Mouse (Mus musculus) urinary bladder, postnatal 25 days (tissue): ENCODE measurements around the gene Arhgef26.

Experiments used
- DNase-seq: peaks from one replicate; pipeline ENCODE4 v3.0.0; 2022; ENCODE audit warnings: low spot score

Arhgef26 gene

DNA sequence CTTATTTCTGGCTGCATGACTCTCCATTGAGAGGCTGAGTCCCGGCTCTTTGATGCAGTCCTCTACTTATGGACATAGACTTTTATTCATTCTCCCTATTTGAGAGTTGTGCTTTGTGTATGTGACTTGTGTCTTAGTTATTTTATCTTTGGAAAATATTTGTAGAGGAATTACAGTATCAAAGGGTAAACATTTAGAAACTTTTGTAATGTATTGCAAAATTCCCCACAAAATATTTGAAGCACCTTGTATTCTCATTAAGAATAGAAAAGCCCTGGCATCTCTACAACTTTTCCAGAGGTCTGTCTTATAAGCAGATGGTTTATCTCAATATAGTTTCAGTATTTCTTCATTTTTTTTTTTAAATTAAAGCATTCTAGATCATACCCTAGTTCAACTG lies 44.7 kb downstream of the Arhgef26 start:
- DNase-seq: no peak

DNA sequence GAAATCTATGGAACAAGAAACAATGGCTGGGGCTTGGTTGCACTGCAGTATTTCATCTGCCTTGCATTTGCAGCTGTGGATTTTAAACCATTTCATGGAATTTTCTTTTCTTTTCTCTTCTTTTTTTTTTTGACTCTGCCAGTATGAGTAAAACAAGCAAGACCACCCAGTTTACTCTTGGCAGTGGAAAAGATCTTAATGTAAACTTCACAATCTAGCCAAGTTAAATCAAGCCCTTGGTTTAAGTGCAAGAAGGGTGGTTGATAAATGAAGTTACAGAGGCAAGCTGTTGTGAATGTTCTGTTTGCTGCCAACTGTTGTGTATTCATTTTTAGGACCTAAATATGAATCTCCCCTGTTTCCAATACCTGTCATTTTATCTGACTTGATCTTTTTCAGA lies 54.5 kb downstream of the Arhgef26 start:
- DNase-seq: no peak

DNA sequence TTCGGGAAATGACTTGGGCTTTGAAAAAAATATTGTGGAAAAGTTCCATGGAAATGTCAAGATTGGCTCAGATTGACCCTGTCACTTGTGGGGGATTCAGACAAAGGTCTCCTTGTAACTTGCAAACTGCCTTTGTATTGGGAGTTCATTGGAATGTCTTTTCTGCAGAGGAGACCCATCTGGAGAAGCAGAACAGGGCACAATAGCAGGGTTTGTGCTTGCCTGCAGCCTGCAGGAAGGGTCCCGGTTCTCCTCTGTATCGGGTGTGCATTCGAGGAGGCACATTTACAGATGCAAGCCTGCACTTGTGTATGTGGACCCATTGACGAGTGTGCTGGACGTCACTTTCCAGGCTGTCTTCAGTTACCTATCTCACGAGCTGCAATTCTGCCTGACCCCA lies 56.1 kb downstream of the Arhgef26 start:
- no peak for DNase-seq

DNA sequence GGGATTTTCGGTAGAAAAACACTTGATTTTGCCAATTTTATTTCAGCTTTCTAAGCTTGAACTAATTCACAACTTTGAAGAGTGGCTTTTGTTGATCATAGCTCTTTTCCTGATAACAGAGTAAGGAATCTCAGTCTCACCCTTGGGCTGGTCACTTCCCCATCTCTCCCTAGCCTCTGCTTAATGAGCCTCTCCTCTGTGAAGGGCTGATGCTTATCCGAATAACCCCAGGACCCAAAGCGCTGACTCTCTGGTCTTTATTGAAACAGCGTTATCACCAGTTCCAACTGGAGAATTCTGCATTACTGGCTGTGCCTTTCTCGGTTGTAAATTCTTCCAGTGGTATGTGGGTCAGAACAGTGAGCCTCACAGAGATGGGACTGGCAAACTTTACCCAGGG lies 57.2 kb downstream of the Arhgef26 start:
- DNase-seq: no peak

DNA sequence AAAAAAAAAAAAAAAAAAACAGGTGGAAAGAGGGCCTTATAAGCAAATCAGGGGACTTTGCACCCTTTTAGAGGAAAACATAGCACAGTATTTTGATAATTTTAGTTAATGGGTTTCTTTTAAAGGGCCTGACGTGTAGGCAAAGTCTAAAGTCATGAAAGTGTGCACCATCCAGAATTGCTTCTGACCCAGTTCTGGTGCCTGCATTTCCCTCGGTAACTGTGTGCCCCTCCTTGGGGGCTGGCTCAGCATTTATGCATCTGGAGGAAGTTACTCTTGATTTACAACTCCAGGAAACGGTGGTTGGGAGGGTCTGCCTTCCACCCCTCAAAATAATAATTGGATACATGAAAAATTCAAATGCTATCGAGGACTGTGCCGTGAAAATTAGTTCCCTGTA lies 58.0 kb downstream of the Arhgef26 start:
- no peak for DNase-seq

DNA sequence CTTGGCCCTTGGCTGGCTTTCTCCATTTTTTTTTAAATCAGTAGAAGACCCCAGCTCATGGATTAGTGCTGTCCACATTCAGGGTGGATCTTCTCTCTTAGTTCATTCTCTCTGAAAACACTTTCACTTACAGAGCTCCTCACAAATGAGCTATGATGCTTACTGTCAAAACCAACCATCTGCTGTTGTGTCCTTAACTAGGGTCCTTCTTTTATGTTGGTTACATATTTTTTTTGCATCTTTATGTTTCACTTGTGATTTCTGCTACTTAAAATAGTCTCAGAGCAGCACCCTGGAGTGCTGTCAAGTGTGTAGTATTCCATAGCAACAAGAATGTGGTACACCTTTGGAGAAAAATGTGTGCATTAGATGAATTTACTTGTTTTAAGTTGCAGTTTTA lies 60.0 kb downstream of the Arhgef26 start:
- DNase-seq: no peak

DNA sequence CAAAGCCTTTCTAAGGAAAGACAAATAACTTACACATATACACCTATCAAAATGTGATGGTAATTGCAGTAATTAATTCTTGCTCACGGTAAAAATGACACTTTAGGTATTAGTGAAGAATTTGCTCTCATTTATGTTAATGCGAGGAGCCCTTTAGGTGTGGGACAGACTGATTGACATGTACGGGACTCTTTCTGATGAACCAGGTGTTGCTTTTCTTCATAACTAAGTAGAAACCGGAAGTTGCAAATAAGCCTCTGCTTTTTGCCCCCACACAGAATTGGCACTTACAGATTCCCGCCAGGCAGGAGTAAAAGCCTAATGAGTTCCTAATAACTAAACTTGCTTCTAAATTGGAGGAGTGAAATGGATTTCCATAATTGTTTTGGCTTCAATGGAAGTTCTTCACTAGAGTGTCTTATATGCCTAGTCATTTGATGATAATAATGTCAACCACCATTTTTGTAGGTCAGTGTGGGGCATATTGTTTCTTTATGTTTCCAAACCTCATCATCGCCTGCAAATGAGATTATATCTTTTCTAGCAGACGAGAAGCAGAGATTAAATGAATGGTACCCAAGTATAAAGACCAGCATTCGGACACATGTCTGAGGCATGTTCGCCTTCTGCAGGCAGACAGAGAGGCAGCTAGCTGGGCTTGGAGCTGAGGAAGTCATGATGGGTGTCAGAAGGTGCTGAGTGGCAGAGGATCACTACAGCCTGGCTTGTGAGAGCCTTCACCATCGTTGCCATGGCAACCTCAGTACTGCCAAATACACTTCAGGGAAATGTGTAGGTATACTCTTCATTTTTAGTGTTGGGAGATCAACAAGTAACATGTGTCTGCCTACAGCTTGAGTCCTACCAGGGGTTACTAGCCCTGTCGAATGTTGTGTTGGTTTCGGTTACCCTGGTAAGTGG lies 61.9 kb downstream of the Arhgef26 start:
- DNase-seq: no peak

DNA sequence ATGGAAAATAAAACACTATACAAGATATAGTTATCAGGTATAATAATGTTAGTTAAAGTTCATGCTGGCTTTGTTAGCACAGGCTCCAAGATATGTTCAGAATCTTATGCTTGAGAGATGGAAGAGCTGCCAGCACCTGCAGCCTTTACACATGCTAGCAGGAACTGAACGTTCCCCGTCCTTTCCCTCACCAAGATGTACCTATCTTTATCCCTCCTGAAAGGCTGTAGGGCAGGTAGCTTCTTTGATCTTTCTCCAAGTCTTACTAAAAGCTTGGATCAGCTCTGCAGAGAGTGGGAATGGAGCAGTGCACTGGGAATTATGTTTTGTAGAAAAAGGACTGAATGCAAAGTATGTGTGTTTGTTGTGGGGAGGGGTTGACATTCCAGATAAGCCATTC lies 64.3 kb downstream of the Arhgef26 start:
- DNase-seq: no peak

DNA sequence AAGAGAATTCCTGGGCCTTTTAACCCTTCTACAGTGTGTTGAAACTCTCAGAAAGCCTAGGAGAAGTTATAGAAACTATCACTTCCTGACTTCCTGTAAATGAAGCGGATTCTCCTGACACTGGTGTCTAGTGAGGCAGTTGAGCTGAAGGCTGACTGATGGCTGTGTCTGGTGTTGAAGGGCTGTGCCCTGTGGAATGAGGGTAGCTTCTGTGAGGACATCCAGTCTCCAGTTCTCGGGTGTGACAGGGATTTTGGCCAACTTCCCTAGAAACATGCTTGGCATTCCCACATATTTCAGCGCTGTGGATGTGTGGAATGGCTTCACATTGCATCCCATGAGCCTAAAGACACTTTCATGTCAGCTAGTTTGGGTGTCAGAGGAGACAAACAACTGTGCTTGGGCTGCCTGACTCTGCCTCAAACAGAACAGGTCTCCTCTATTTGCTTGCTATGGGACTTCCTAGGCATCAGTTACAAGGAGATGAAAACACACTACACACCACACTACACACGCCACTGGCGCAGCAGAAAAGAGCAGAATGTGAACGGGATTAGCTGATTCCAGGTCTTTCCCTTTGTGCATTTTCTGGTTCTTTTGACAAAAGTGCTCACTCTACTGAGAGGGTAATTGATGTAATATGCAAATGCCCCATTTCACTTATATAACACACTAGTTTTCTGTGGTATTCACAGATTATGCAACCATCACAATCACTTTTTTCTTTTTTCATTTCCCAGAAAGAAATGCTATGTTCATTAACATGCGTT lies 66.5 kb downstream of the Arhgef26 start:
- no peak for DNase-seq

DNA sequence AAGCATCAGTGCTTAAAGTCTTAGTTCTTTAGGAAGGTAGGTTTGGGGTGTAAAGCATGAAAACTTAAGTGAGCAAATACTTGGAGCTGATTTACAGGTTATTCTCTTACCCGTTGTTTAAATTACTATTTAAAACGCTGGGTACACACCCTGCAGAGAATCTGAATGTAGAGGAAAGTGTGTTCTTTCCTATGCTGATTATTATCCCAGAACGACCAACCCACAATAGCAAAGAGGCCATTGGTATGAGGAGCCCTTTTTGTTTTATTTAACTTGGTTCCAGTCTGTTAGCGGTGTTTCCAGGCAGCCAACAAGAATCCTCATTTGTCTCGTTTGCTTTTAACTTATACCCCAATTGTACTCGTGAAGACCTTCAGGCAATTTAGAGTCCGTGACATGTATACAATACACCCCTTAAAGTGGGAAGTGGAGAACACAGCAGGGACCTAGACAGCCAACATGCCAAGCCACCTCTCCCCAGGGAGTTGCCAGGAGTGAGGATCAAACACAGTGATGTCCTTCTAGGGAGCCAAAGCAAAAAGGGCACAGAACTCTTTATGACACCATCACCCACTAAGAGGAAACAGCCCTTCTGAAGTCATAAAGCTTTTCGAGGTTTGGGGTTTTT lies 71.5 kb downstream of the Arhgef26 start:
- DNase-seq: no peak

DNA sequence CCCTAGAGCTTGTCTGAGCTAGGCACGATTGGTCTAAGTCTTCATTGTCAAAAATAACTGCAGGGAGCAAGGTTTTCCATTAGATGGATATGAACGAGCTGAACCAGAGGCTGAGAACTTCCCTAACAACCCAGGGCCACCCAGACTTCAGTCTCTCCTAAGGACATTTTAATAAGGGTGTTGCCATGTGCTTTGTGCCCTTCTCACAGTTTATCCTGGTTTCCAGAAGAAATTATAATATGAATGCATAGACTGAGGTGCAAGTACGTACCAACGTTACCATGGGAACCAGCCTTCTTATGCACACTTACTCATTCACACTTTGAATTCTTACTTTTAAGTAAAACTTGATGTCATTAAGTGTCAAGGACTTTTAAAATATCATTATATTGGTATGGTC lies 72.3 kb downstream of the Arhgef26 start:
- no peak for DNase-seq

DNA sequence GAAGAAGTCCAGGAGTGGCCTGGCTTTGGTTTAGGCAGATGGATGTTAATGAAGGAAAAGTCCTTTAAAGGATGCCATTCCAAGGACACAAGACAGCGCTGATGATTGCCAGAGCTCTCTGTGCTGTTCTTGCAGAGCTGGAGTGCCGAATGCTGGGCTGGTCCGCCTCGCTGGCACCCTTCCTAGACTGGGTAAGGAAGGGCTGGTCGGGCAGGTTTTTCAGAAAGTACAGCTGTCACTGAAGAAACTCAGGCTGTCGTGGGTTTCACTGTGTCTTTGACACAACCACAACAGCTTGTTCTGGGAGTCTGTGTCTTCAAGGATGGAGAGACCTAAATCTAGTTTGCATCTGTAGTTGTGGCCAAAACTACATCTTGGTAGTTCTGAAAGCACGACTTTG lies 74.6 kb downstream of the Arhgef26 start:
- DNase-seq: peak; percentile 59

DNA sequence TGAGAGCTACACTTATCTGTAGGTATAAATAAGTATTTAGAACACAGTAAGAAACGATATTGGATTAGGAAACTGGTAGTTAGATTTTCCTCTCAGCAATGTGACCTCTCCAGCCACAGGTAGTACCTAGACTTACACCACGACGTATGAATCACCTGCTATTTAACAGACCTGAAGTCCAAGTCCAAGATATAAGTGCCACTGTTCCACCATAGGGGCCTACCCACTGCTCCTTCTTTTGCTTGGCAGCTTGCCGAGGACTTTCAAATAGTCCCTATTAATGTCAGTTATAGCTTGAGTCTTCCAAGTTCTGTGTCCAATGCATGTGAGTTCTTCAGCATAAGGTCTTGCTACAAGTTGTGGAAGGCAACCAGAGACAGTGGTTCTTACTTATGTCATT lies 76.8 kb downstream of the Arhgef26 start:
- DNase-seq: no peak

DNA sequence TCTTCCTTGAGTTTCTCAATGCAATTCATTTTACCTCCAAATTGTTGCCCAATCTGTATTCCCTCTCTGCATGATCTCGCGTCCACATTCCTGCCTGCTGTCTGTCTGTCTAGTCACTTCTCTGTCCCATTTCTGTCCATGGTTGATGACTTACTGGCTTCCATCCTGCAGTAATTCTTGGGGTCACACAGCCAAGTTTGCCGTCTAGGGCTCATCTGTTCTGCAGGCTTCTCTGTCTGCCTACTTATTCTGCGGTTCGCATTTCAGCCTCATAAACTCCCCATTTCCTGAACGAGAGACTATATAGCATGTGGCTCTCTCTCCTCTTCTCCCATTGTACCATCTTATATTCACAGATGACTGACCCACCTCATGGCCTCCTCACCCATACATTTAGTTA lies 79.3 kb downstream of the Arhgef26 start:
- no peak for DNase-seq

DNA sequence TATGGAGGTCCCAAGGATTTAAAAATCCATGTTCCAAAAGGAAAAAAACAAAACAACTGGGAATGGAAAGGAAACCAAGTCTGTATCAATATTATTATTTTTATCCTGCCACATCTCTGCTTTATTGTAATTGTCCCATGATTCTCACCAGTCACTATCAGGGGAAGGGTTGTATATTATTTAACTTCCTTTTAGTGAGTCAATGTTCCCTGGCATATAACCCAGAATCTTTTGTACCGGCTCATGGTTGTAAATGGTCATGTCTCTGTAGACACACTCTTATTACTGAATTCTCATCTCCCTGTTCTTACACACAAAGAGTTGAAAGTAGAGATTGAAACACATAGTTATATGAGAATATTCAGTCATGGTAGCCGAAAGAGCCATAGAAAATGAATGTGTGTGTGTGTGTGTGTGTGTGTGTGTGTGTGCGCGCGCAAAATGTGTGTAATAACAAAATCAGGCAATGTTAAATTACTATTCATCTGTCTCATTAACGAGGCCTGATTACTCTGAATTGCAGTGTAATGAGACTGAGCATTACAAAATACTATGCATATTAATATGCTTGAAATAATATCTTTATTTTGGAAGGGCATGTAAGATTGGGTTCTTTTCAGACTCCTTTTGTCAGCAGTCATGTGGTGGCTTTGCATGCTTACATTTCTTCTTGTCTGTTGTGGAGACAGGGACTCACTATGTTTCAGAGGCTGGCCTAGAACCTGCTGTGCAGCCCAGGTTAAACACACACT lies 80.4 kb downstream of the Arhgef26 start:
- no peak for DNase-seq

DNA sequence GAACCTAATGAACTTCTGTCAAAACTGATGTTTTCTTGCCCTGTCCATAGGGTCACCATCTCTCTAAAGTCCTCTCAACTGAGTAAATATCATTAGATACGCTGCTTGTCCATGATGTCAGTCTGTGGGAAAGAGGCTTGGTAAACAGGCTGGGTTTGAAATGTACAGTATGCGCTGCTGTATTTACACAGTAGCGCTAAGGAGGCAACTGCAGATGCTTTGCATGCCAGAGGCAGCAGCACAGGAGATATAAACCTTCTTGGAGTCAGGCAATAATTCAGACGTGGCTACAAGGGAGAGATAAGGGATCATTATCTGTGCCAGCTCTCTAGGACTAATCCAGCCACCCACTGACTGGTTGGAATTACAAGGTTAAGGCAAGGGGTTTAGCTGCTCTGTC lies 95.5 kb downstream of the Arhgef26 start:
- no peak for DNase-seq

DNA sequence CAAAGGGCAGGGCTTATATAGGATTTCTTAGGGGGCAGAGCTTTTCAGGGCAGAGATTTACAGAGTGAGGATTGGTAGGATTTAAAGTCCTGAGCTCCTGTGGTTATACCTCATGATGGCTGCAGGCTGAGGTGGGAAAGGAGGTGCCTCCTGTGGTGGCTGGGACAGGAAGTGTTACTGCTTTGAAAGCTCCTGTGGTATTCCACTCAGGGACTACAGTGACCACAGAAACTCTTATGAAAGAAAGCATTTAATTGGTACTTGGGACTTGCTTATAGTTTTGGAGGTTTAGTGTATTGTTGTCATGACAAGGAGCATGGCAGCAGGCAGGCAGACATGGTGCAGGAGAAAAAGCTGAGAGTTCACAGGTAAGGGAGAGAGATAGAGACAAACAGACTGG lies 97.8 kb downstream of the Arhgef26 start:
- no peak for DNase-seq

DNA sequence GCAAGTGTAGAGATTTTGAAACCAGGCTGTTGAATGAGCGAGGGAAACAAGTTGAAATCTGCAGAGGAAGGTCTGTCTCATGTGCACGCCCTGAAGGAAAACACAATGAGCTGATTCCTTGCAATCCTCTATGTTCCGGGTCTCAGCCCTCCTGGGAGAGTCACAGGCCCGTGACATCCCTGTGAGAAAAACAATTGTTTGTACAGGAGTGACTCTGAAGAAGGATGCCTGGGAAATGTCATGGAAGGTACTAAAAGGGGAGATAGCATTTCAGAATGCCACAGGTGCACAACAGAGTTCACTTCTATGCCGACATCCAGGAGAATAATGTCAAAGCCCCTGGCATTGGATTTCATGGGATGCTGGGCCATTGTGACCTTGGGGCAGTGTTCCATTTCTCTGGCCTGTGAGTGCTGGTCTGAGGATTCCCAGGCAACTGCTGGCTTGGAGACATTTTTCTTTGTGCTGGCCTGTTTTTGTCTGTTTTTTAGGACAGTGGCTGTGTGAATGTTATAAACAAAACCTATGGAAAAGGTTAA lies 102.4 kb downstream of the Arhgef26 start:
- DNase-seq: no peak

DNA sequence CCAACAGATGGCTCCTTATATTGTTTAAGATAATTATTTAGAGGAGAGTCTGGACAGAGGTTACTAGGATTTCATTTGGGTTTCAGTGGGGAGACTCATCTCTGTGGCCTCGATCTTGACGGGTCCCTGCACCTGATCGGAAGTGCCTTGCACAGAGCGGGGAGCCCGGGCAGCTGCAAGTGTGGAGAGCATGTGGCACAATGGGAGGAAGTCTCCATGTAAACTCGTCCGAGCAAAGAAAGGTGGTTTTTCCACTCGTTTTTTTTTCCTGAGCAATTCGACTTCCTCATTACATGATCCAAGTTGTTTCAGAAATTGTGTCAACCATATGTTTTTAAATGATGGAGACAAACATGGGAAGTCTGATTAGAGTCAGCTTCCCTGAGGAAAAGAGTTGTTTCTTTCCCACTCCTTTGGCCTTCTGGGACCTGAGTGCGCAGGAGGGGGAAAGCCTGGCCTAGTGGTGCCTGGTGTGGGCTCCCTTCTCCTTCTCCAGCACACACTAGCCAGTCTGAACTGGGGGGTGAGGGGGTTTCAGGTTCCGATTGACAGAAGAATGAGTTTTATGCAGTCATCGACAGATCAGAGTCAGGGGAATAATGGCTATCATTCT lies 105.5 kb downstream of the Arhgef26 start:
- no peak for DNase-seq

DNA sequence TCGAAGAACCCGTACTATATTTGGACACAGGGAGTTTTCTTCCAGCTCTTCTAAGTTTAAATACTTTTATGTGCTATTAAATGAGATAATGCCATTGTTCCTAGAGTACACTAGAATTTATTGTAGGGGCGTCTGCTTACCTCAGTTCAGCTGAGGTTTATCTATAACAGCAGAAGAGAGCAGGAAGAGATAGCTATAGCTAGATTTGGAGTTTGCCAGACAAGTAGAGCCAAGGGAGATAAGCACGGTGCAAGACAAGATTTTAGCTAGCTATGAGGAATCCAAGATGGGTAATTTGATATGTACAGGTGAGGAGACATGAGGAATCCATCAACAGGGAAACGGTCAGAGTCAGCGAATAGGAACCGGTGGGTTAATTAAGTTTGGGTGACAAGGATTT lies 108.1 kb downstream of the Arhgef26 start:
- no peak for DNase-seq

DNA sequence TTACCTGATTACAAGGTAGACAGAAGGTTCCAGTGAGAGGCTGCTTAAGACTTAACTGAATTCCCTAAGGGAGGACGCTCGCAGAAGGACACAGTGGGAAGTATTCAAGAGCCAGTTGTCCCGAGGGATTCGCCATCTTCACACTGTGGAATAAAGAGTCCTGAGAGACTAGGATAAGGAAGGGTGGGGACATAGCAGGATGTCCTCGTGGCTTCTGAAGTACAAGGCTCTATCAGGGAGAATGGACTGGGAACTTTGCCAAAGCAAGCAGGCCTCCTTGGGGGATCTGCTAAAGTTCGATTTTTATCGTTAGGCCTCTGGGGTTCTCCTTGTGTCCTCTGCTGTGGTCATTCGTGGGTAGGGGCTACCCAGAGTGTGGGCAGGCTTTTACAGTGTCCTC lies 109.0 kb downstream of the Arhgef26 start:
- no peak for DNase-seq
